Mouse (Mus musculus) retina, embryonic 14.5 days (tissue): ENCODE measurements at regions not wholly inside any gene's neighbourhood (a gene's known extent, or its start where the extent isn't known, plus 50 kb on each side); places are given as distances from the start of the nearest gene placed in this dataset.

Experiments used
- DNase-seq: peaks from one replicate; pipeline ENCODE4 v3.0.0-alpha.2; 2015; ENCODE audit warnings: low spot score

- DNase-seq = no peak
These were observed 173.9 kb upstream of the Clec14a start for GRCm38 (mm10) chr12:58443007-58443406.

GRCm38 (mm10) chr12:58441962-58442361 lies 172.9 kb upstream of the Clec14a start:
- DNase-seq = no peak

GRCm38 (mm10) chr12:58440666-58441065 lies 171.6 kb upstream of the Clec14a start:
- DNase-seq = no peak

GRCm38 (mm10) chr12:58437031-58437430 lies 167.9 kb upstream of the Clec14a start:
- no peak for DNase-seq

GRCm38 (mm10) chr12:58434504-58434903 lies 165.4 kb upstream of the Clec14a start:
- no peak for DNase-seq

- DNase-seq = no peak
These were observed 160.8 kb upstream of the Clec14a start for GRCm38 (mm10) chr12:58429929-58430328.

GRCm38 (mm10) chr12:58426758-58427157 lies 157.7 kb upstream of the Clec14a start:
- DNase-seq = no peak

GRCm38 (mm10) chr12:58425961-58426360 lies 156.9 kb upstream of the Clec14a start:
- DNase-seq = no peak

GRCm38 (mm10) chr12:58423581-58423980 lies 154.5 kb upstream of the Clec14a start:
- DNase-seq = no peak

GRCm38 (mm10) chr12:58401904-58402303 lies 132.8 kb upstream of the Clec14a start:
- DNase-seq = no peak

- DNase-seq = no peak
These were observed 91.2 kb upstream of the Clec14a start for GRCm38 (mm10) chr12:58360258-58360657.

- DNase-seq = no peak
These were observed 65.1 kb upstream of the Clec14a start for GRCm38 (mm10) chr12:58334163-58334562.

GRCm38 (mm10) chr12:58329913-58330312 lies 60.8 kb upstream of the Clec14a start:
- no peak for DNase-seq

GRCm38 (mm10) chr12:58323953-58324352 lies 54.9 kb upstream of the Clec14a start:
- no peak for DNase-seq
